Mouse (Mus musculus) layer of hippocampus, postnatal 14 days (tissue): ENCODE data around the gene Padi2. TPM values are rescaled to one million over a fixed set of nuclear protein-coding genes. Genes with fewer than 3 reads are reported as not detected.

Source experiments
- DNase-seq, 2 experiments: peaks; one replicate each; pipeline ENCODE4 v3.0.0; 2021 to 2022; ENCODE audit warnings: low spot score in 2 of 2, mixed read lengths in 1 of 2
- total RNA-seq, 2 experiments: library from RNA; stranded (reverse); gene quantifications; 2 replicates each; pipeline ENCODE4 v1.2.3; 2021

Gene Padi2
- total RNA-seq, 2 experiments from 2014 or later: 12.0 to 16.8 TPM

GRCm38 (mm10) chr4:140958319-140958718, 52.2 kb downstream of the Padi2 start:
- DNase-seq: no peak

GRCm38 (mm10) chr4:140959128-140959679, 53.1 kb downstream of the Padi2 start:
- no peak for DNase-seq

DNA sequence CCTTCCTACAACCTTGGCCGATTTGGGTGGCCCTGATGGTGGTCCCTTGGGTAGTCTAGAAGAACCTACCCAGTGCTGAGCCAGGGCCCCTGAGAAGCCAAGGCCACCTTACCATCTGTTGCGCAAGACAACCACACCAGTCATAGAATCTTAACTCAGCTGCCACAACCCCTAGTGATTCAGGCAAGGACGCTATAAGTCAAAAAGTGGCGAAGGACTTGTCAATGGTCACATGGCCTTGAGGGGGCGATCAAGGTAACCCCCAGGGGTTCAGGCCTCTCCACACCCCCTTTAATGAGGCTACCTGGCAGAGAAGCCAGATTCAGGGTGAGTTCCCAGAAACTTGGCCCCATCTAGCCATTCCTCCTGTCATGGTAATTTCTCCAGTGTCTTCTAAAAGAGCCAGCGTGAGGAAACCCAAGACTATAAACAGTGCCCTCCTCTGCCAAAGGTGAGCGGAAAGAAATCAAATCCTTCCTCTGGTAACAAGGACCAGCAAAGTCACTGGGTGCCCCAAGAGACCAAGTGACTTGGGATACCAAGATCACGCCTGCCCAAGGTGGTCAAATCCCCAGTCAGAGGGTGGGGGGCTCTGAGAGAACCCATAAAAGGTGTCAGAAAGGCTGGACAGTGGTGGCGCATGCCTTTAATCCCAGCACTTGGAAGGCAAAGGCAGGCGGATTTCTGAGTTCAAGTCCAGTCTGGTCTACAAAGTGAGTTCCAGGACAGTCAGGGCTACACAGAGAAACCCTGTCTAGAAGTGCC, 53.8 kb downstream of the Padi2 start:
- DNase-seq: no peak

DNA sequence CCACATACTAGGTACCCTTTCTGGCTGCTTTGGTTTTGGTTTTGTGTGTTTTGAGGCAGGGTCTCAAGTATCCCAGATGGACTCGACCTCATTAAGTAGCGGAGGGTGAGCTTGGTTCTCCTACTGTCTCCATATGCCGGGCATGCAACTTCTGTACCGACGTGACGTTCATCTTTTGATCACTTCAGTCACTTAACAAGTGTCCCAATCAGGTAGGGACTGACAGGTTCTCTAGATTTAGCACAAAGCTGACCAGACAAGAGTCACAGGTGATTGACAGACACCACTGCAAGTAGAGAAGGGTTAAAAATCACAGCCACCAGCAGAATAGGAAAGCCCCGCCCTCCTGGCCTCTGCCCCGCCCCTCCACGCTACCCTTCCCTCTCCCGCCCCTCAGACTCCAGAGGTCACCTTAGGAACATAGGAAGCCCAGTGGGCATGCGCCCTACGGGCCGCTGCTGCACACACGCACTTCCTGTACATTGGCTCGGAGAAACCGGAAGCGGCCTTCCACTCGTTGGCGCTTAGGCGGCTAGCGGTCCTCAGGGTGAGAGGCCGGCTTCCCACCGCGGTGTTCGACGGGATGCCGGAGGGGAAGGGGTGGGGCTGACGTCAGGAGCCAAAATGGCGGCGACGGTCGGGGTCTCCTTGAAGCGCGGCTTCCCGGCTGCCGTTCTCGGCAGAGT, 54.8 kb downstream of the Padi2 start, which contains the start of gene Sdhb:
Sdhb (plus strand) TSS at position 423 of the 686 bp plus-strand sequence.
- DNase-seq: peak; percentile 94 to 97

GRCm38 (mm10) chr4:140961467-140962206, 55.5 kb downstream of the Padi2 start:
- DNase-seq: no peak

- no peak for DNase-seq
These were observed 56.2 kb downstream of the Padi2 start for GRCm38 (mm10) chr4:140962207-140962909.

DNA sequence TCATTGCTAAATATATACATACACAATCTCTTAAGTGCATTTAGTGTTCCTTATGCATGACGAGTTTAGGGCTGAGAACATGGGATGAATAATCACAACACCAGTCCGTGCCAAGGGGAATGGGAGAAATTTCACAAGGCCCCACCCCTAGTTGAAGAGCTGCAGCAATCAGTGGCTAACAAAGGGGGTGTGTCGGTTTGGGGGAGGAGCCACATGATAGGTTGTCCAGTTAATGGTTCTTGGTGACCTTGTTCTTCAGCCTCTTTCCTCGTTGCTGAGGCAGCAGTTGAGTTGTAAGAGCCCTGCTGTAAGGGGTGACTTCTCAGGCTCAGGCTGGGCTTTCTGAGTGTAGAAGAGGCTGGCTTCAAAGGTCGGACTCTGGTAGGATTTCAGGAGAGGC, 56.8 kb downstream of the Padi2 start:
- DNase-seq: no peak

GRCm38 (mm10) chr4:140963941-140964597, 57.9 kb downstream of the Padi2 start:
- DNase-seq: no peak

DNA sequence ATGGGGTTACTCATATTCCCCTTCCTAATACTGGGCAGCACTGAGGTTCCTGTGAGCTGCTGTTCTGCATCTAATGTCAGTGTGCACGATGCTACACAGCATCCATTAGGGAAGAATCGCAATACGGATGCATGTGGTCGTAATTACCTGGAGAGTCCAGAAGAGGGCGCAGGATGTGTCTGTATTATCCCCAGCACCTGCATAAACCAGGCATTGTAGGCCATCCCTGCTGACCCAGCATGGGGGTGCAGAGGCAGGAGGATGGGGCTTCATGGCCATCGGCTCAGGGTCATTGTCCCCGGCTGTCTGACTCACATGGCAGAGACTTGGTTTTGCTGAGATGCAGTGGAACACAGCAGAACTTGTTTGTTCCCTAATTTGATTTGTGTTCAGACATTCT, 58.5 kb downstream of the Padi2 start:
- peak; percentile 78 to 85 for DNase-seq

GRCm38 (mm10) chr4:140967386-140968159, 61.4 kb downstream of the Padi2 start:
- DNase-seq: no peak

GRCm38 (mm10) chr4:140971691-140972090, 65.5 kb downstream of the Padi2 start:
- DNase-seq: no peak

DNA sequence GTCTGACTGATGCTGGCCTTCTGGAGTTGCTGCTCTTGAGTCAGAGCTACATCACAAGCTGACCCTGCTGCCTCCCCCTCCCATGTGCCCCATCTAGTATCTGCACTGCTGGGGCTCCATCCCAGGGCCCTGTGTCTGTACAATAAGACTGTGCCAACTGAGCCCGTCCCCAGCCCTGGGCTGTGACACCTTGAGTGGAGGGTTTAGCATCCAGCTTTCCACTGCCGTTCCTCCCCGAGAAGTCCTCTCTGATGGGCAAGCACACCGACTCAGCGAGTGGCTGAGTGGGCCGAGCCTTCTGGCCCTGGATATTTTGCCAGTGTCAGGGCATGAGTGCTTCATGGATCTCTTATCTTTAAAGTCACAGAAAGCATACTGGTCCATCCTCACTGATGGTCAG, 68.3 kb downstream of the Padi2 start:
- no peak for DNase-seq

- DNase-seq: no peak
These were observed 69.2 kb downstream of the Padi2 start for GRCm38 (mm10) chr4:140975356-140975755.

DNA sequence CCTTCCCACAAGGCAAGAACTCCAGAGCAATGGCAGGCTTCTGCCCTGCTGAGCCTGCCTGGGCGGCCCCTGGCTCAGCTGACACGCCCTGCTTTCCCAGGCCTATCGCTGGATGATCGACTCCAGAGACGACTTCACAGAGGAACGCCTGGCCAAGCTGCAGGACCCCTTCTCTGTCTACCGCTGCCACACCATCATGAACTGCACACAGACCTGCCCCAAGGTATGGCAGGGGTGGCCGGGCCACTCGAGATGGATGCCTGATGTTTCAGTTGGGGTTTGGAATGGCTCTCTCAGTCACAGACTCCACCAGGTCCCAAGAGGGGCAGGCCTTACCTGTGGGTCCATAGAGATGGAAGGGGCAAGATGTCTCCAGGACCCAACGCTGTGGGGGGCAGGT, 71.1 kb downstream of the Padi2 start:
- DNase-seq: no peak

DNA sequence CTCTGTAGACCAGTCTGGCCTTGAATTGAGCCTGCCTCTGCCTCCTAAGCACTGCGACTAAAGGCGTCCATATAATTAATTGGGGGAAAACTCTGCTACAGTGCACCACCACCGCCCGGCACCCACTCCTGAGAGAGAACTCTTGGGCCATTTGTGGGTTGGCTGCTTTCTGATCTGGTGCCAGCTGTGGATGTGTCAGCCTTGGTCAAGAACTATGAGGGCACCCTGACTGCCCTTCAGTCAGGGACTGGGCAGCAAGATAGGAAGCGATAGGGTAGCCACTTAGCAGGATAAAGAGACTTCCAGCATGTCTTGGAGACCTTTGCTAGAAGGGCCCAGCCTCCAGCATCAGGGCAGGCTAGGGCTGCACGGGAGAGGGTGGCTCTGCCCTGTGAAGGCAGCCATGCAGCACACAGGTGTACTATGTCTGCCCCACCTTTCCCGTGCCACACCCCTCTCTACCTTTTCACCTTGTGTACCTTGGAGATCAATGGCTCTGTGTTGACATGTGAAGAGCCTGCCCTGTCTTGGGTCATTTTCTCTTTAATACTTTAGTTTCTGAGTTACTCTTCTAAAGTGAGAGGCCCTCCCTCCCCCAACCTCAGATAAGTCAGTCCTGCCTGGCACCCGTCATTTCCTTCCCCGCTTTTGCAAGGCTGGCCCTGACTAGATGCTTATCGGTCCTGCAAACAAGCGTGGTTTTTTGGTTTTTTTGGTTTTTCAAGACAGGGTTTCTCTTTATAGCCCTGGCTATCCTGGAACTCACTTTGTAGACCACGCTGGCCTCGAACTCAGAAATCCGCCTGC, 71.9 kb downstream of the Padi2 start:
- no peak for DNase-seq

- no peak for DNase-seq
These were observed 75.5 kb downstream of the Padi2 start for GRCm38 (mm10) chr4:140981605-140982004.

DNA sequence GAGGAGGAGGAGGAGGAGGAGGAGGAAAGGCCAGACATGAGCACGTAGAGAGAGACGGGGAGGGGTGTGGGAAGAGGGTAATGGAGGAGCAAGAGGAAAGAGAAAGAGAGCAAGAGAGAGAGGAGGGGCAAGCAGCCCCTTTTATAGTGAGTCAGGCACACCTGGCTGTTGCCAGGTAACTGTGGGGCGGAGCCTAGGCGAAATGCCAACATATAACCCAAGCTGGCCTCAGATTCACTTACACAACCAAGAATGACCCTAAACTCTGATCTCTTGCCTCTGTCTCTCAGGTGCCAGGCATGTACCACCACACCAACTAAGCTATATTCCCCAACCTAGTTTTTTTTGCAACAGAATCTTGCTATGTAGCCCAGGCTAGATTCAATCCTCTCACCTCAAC, 76.7 kb downstream of the Padi2 start:
- DNase-seq: no peak

DNA sequence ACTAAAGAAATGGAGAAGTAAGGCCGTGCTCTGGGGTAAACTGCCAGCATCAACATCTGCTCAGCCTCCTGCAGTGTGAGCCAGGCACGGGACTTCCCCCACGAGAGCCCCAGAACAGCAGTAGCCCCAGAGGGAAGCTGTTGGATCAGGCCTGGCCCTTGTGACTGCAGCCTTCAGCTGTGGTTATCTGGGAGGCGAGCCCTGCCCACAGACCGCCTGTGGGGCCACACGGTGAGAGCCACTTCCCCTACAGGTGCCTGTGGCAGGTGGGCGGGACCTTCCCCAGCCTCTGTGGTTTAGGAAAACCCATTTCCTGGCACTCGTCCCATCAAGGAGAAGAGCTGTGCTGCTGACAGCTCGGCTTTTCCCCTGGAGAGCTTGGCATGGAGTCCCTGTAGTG, 77.3 kb downstream of the Padi2 start:
- peak in 1 of 2 experiments; percentile 54 for DNase-seq

DNA sequence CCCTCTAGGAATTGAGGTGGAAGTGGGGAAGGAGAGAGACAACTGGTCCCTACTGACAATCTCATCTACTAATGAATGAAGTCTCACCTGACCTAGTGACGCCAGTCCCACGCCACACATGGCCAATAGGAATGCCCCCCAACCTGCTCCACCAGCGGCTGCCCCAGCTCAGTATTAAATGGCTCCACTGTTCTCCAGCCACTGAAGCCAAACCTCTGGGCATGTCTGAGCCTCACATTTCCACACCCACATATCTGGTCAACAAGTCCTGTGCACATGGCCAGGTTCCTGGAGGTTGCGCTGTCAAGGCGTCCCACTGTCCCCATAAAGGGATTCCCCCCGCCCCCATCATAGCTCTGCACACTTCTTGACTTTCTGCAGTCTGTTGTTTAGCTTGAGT, 78.4 kb downstream of the Padi2 start:
- no peak for DNase-seq
